Mouse (Mus musculus) MEL (cell line): ENCODE measurements around the gene Rpl7a.
A peak's percentile ranks its signal among the peaks of the same experiment; 100 is the strongest.

ENCODE experiments used
- CTCF ChIP-seq, 3 experiments: IDR thresholded peaks in 2 of 3; conservative IDR thresholded peaks in 1 of 3; 2 replicates each; pipeline ENCODE4 v1.5.1; 2011 to 2012; ENCODE audit warnings: low read length in 3 of 3, low read depth in 2 of 3, mild to moderate bottlenecking in 2 of 3, improper control_type of control experiment in 1 of 3, inconsistent platforms in 1 of 3, mixed read lengths in 1 of 3, moderate library complexity in 1 of 3; ENCODE audit not compliant: control insufficient read depth in 1 of 3, insufficient read depth in 1 of 3, poor library complexity in 1 of 3, severe bottlenecking in 1 of 3
- GATA1 ChIP-seq: IDR thresholded peaks from 2 replicates; pipeline ENCODE4 v1.6.1; 2011; ENCODE audit warnings: low read depth, low read length, improper control_type of control experiment
- HCFC1 ChIP-seq: IDR thresholded peaks from 2 replicates; pipeline ENCODE4 v1.6.1; 2012; ENCODE audit warnings: low read depth, mild to moderate bottlenecking, inconsistent platforms, low read length, improper control_type of control experiment, moderate library complexity
- MAX ChIP-seq: IDR thresholded peaks from 2 replicates; pipeline ENCODE4 v1.6.1; 2011; ENCODE audit warnings: low read length, improper control_type of control experiment
- POLR2A ChIP-seq, 2 experiments: IDR thresholded peaks; 2 replicates each; pipeline ENCODE4 v1.6.1; 2011 to 2012; ENCODE audit warnings: low read length in 2 of 2, mild to moderate bottlenecking in 2 of 2, control low read depth in 1 of 2, improper control_type of control experiment in 1 of 2, low read depth in 1 of 2, moderate library complexity in 1 of 2; ENCODE audit not compliant: control insufficient read depth in 1 of 2, insufficient read depth in 1 of 2, poor library complexity in 1 of 2
- ZC3H11A ChIP-seq: IDR thresholded peaks from 2 replicates; pipeline ENCODE4 v1.6.1; 2012; ENCODE audit warnings: low read depth, mild to moderate bottlenecking, inconsistent platforms, low read length, improper control_type of control experiment
- ZKSCAN1 ChIP-seq: IDR thresholded peaks from 2 replicates; pipeline ENCODE4 v1.6.1; 2012; ENCODE audit warnings: low read depth, mild to moderate bottlenecking, inconsistent platforms, low read length, improper control_type of control experiment, moderate library complexity

DNA sequence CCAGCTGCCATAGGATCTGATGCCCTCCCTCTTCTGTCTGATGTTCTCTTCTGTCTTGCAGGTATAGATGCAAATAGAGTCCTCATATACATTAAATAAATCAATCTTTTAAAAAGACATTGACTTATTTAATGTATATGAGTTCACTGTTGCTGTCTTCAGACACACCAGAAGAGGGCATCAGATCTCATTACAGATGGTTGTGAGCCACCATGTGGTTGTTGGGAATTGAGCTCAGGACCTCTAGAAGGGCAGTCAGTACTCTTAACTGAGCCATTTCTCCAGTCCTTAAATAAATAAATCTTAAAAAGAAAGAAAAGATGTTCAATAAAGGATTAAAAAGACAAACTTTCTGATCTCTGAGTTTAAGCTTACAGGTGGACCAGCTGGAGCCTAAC lies 1.2 kb upstream of the Rpl7a start:
- no peak for TF ChIP-seq MAX
- TF ChIP-seq ZC3H11A, result no peak
- TF ChIP-seq HCFC1, result no peak
- TF ChIP-seq GATA1, result no peak
- TF ChIP-seq CTCF (IDR thresholded peaks at IDR 0.05 in 2 of 3, conservative IDR thresholded peaks at IDR 0.05 in 1 of 3; ENCODE audit: control insufficient read depth in 1 of 3, insufficient read depth in 1 of 3, low read depth in 2 of 3, low read length in 3 of 3, poor library complexity in 1 of 3, severe bottlenecking in 1 of 3), result peak; percentile 7 to 57 (median 32); a peak in 4 of 6 replicates
- no peak for TF ChIP-seq POLR2A (IDR thresholded peaks at IDR 0.05; ENCODE audit: control insufficient read depth in 1 of 2, insufficient read depth in 1 of 2, low read depth in 1 of 2, low read length in 2 of 2, poor library complexity in 1 of 2)
- TF ChIP-seq ZKSCAN1, result no peak
